Mouse (Mus musculus): ENCODE data around the gene Gm5155. TPM values are rescaled to one million over a fixed set of nuclear protein-coding genes. Genes with fewer than 3 reads are reported as not detected.
"Not testable (repeated sequence)": the region's sequence is repeated elsewhere in the genome, so short reads cannot be mapped to it uniquely, and the experiment has no call there.

The Gm5155 gene
- not detected in 2 replicates for total RNA-seq (2015; ENCODE audit: low replicate concordance)
- total RNA-seq (2017; ENCODE audit: low replicate concordance): not detected in 2 replicates

GRCm38 (mm10) chr7:17871467-17871866 lies at the start of gene Gm5155:
Gene Gm5155, plus strand, starts transcription at chr7:17871767.
- no peak for ATAC-seq (replicated peaks; ENCODE audit: low FRiP score, poor library complexity, severe bottlenecking)

- ATAC-seq (replicated peaks; ENCODE audit: low FRiP score, poor library complexity, severe bottlenecking): no peak
Observed at GRCm38 (mm10) chr7:17870776-17871175, 791 bp upstream of the Gm5155 start.

- not testable (repeated sequence) for ATAC-seq (replicated peaks; ENCODE audit: low FRiP score, poor library complexity, severe bottlenecking)
Observed at GRCm38 (mm10) chr7:17895341-17895740, 23.8 kb downstream of the Gm5155 start.

GRCm38 (mm10) chr7:17903146-17903915 lies 31.8 kb downstream of the Gm5155 start:
- no peak for ATAC-seq (replicated peaks; ENCODE audit: low FRiP score, poor library complexity, severe bottlenecking)

Other genes with a start within 250 kb of the Gm5155 start
- gene Ceacam5, start 158.5 kb upstream of the Gm5155 start, total RNA-seq (2015; ENCODE audit: low replicate concordance): not detected in 2 replicates
- not detected in 2 replicates for gene Ceacam5, start 158.5 kb upstream of the Gm5155 start, total RNA-seq (2017; ENCODE audit: low replicate concordance)
- not detected in 2 replicates for gene Ceacam14, start 59.1 kb upstream of the Gm5155 start, total RNA-seq (2015; ENCODE audit: low replicate concordance)
- not detected in 2 replicates for gene Ceacam14, start 59.1 kb upstream of the Gm5155 start, total RNA-seq (2017; ENCODE audit: low replicate concordance)
- gene Ceacam11, start 100.4 kb downstream of the Gm5155 start, total RNA-seq (2015; ENCODE audit: low replicate concordance): not detected in 2 replicates
- gene Ceacam11, start 100.4 kb downstream of the Gm5155 start, total RNA-seq (2017; ENCODE audit: low replicate concordance): not detected in 2 replicates
- gene Ceacam13, start 138.1 kb downstream of the Gm5155 start, total RNA-seq (2015; ENCODE audit: low replicate concordance): not detected in 2 replicates
- not detected in 2 replicates for gene Ceacam13, start 138.1 kb downstream of the Gm5155 start, total RNA-seq (2017; ENCODE audit: low replicate concordance)
- not detected in 2 replicates for gene Ceacam12, start 194.2 kb downstream of the Gm5155 start, total RNA-seq (2015; ENCODE audit: low replicate concordance)
- gene Ceacam12, start 194.2 kb downstream of the Gm5155 start, total RNA-seq (2017; ENCODE audit: low replicate concordance): not detected in 2 replicates

All from erythroblast, adult 5-6 weeks (primary cell).